Mouse (Mus musculus) heart, embryonic 10.5 days (tissue): ENCODE results near the gene Tmprss7. TPM values are rescaled to one million over a fixed set of nuclear protein-coding genes. Genes with fewer than 3 reads are reported as not detected.

Experiments used
- DNase-seq: peaks from one replicate; pipeline ENCODE4 v3.0.0-alpha.2; 2017; ENCODE audit warnings: low spot score
- H3K27ac ChIP-seq: fragments of 300-500 bp; sonication (generic); 2 replicates; pipeline ENCODE4 v1.5.1; 2016; ENCODE audit warnings: mild to moderate bottlenecking
- H3K27me3 ChIP-seq: fragments of 300-500 bp; sonication (generic); 2 replicates; pipeline ENCODE4 v1.6.1; 2016; ENCODE audit warnings: mild to moderate bottlenecking; ENCODE audit not compliant: poor library complexity, insufficient read depth, severe bottlenecking
- H3K36me3 ChIP-seq: fragments of 300-500 bp; sonication (generic); 2 replicates; pipeline ENCODE4 v1.6.1; 2016; ENCODE audit warnings: mild to moderate bottlenecking, moderate library complexity
- H3K4me1 ChIP-seq: fragments of 300-500 bp; sonication (generic); 2 replicates; pipeline ENCODE4 v1.6.1; 2016; ENCODE audit warnings: mild to moderate bottlenecking
- H3K4me3 ChIP-seq: fragments of 300-500 bp; sonication (generic); 2 replicates; pipeline ENCODE4 v1.5.1; 2016; ENCODE audit warnings: mild to moderate bottlenecking, moderate library complexity
- H3K9me3 ChIP-seq: fragments of 300-500 bp; sonication (generic); 2 replicates; pipeline ENCODE4 v1.6.1; 2016; ENCODE audit warnings: mild to moderate bottlenecking, moderate library complexity
- WGBS: fragments of 180-500 bp; shearing (Covaris S2); methylation state at CpG from one replicate; pipeline ENCODE4 v1.1.7; 2016; 5-methylcytosine and 5-hydroxymethylcytosine counted together
- polyA plus RNA-seq: library from polyadenylated mRNA; unstranded; fragments of >200 nt; fragmentation: Nextera tagmentation; extraction: Ambion mirVana; gene quantifications from 2 replicates; pipeline ENCODE4 v1.2.1, GENCODE M21; 2016

The Tmprss7 gene
- 0.12 TPM in 1 of 2 replicates, not detected in the other for polyA plus RNA-seq

DNA sequence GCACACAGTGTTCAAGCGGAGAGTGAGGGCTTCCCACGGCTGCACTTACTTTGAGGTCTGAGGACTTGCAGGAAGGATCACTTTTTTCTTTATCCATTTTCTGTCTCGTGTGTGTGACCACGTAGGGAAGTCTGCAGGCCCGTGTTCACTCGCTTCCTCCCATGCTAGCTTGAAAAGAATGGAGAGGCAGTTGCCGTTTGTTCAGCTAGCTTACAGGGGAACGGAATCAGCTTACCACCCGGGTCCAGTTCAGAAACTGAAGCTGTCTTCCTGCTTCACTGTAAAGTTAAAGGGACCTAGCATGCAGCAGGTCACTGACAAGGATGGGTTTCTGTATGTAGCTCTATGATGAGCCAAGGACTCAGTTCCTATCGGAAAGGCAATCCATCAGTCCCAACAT lies at the start of gene Tmprss7:
TSS of gene Tmprss7 (minus strand) at position 101 of the 400 bp plus-strand sequence.
- 73% methylated on average over 10 of the region's 10 CpGs for WGBS
- H3K9me3 ChIP-seq, result no peaks in the 10 kb centered on the region
- H3K27ac ChIP-seq, result no peak within 1 kb of the TSS
- no peaks in the 10 kb centered on the region for H3K27me3 ChIP-seq
- H3K4me3 ChIP-seq, result no peak within 1 kb of the TSS
- H3K36me3 ChIP-seq, result no peaks in the 10 kb centered on the region
- H3K4me1 ChIP-seq, result no peaks in the 10 kb centered on the region
- no peak for DNase-seq

DNA sequence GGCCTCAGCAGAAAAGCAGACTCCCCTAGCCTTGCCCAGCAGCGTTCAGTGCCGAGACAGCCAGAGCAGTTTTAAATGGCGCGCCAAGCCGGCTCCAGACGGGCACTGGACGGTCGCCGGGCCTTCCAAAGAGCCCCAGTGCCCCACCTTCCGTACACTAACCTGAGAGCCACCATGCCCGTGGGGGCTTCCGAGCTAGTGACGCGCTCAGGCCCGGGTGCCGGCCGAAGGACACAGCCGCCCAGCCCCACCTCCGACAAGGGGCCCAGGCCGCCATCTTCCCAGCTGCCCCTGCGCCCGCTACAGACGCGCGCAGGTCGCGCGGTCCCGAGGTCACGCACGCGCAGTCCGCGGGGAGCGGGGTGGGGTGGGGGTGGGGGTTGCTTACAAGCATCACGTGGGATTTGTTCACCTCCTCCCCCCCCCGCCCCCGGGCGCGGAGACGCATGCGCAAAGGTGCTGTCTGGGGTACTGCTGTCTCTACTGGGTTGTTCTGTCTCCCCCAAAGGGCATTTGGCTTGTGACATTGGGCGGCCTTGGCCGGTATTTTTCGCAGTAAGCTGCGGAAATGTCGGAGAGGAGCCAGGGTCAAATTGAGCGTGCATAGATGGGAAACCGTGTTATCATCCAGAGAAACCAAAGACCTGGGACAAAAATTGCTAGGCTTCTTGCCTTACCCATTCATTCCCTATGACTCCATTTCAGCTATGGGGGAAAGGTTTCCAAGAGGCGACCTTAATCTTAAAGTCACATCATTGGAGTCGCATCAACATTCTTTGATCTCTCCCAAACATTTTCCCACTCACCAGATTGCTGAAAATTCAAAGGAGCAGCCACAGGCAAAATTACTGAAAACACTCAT lies 49.4 kb upstream of the Tmprss7 start, which contains the start of gene Abhd10:
TSS of gene Abhd10 (minus strand) at position 341 of the 862 bp plus-strand sequence.
- DNase-seq, result peak; percentile 98
- peak within 1 kb of the TSS; percentile 83 for H3K4me3 ChIP-seq
- under 1% methylated on average over 51 of the region's 51 CpGs for WGBS
- peaks cover 10% of the 10 kb centered on the region for H3K36me3 ChIP-seq
- H3K4me1 ChIP-seq, result peaks cover 17% of the 10 kb centered on the region
- H3K27ac ChIP-seq, result peak within 1 kb of the TSS; percentile 98
- H3K27me3 ChIP-seq, result no peaks in the 10 kb centered on the region
- H3K9me3 ChIP-seq, result no peaks in the 10 kb centered on the region

DNA sequence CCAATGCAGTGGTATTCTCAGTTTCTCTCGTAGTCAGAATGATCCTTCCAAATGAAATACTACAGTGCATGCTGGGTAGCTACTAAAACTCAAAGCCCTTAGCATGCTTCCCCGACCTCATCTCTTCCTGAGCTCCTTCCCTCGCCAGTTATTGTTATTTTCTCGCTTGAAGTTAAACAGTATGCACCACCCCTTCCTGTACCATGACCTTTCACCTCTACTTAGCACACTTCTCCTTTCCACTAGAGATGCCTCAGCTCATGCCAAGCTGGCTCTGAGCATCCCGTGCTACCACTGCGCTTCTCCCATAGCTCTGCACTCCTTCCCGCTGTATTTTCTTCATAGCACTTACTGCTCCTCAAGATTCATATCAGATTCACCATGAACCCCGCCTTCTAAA lies 44.4 kb upstream of the Tmprss7 start:
- peaks cover 11% of the 10 kb centered on the region for H3K4me1 ChIP-seq
- WGBS, result 82% methylated on average over 8 of the region's 8 CpGs
- H3K27ac ChIP-seq, result no peak overlapping the region
- no peaks in the 10 kb centered on the region for H3K9me3 ChIP-seq
- DNase-seq, result no peak
- H3K36me3 ChIP-seq, result peaks cover 44% of the 10 kb centered on the region
- H3K4me3 ChIP-seq, result no peak overlapping the region
- no peaks in the 10 kb centered on the region for H3K27me3 ChIP-seq

- 90% methylated on average over 3 of the region's 3 CpGs for WGBS
- no peak overlapping the region for H3K27ac ChIP-seq
- peaks cover 51% of the 10 kb centered on the region for H3K36me3 ChIP-seq
Measured at GRCm38 (mm10) chr16:45736724-45737123, 43.3 kb upstream of the Tmprss7 start.

GRCm38 (mm10) chr16:45729163-45729562 lies 35.7 kb upstream of the Tmprss7 start:
- H3K27ac ChIP-seq, result no peak overlapping the region
- no peak overlapping the region for H3K4me3 ChIP-seq
- peaks cover 43% of the 10 kb centered on the region for H3K36me3 ChIP-seq
- peaks cover 8% of the 10 kb centered on the region for H3K4me1 ChIP-seq
- H3K27me3 ChIP-seq, result no peaks in the 10 kb centered on the region
- 91% methylated on average over 5 of the region's 5 CpGs for WGBS
- H3K9me3 ChIP-seq, result no peaks in the 10 kb centered on the region
- DNase-seq, result no peak

More at GRCm38 (mm10) chr16:45736724-45737123, 43.3 kb upstream of the Tmprss7 start:
- Histone ChIP-seq H3K4me1 (peaks cover 11% of the 10 kb centered on the region), H3K9me3 (no peaks in the 10 kb centered on the region), H3K4me3 (no peak overlapping the region), H3K27me3 (no peaks in the 10 kb centered on the region)
- no peak for DNase-seq

GRCm38 (mm10) chr16:45724742-45725102 lies 31.3 kb upstream of the Tmprss7 start:
- no peaks in the 10 kb centered on the region for H3K27me3 ChIP-seq
- DNase-seq, result no peak
- peak overlapping the region; percentile 84 for H3K27ac ChIP-seq
- peaks cover 13% of the 10 kb centered on the region for H3K36me3 ChIP-seq
- WGBS, result 3% methylated on average over 10 of the region's 10 CpGs
- H3K4me3 ChIP-seq, result peak overlapping the region; percentile 66
- no peaks in the 10 kb centered on the region for H3K9me3 ChIP-seq
- peaks cover 21% of the 10 kb centered on the region for H3K4me1 ChIP-seq

DNA sequence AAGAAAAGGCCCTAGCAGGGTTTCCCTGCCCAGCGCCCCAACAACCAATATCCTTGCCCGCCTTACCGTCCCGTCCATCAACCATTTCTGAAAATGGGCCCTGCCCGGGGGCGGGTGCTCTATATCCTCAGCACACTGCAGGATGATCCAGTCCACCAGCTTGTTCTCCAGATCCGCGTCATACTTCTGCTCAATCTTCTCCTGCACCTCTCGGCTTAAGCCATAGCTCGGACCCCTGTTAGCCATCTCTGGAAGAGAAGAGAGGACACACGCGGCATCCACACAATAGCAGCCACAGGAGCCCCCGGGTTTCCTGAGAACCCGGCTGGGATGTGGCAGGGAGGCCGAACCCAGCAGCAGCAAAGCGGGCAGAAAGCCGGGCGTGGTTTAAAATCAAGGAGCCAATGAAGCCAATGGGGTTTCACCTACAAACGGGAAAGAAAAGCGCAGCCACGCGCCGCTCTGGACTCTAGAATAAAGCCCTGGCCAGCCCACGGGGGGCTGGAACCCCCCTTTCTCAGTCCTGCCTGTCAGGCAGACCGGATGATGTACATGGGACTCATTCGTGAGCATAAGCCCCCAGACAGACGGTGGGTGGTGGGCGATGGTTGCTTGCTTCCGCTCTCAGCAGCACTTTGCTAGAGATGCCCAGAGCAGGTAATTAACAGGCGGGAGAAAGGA lies 30.7 kb upstream of the Tmprss7 start, which contains the start of gene Tagln3:
TSS of gene Tagln3 (minus strand) at position 548 of the 681 bp plus-strand sequence.
- Histone ChIP-seq H3K27ac (peak within 1 kb of the TSS; percentile 84), H3K4me3 (peak within 1 kb of the TSS; percentile 66), H3K36me3 (peaks cover 8% of the 10 kb centered on the region)

DNA sequence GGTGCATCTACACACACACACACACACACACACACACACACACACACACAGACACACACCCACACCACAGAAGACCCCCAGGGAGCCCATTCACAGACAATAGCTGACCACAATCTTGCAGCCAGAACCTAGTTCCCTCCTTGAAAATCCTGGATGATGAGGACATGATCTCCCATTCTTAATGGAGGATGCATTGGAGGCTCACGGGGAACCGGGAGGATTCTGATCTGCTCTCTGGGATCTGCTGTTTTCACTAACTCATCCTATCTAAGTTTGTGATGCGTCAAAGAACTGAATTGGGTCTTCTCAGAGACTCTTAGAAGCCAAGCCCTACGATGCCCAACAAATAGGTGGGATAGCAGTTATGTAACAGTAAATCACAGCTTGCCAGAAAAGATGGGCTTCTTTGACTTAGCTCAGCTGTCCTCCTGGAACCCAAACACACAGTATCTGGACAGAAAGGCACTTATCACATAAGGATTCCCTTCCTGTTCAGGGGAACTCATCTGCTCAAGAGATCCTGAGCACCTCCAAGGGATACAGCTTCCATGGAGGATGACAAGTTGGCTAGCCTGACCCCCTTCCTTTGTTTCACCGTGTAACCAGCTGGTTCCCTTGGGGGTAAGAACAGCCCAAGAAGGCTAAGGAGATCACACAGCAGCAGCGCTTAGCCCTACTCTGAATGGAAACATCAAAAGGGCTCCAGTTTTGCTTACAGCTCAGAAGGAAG lies 29.9 kb upstream of the Tmprss7 start:
- WGBS, result 63% methylated on average over 6 of the region's 6 CpGs
- peaks cover 21% of the 10 kb centered on the region for H3K4me1 ChIP-seq
- H3K27me3 ChIP-seq, result no peaks in the 10 kb centered on the region
- no peaks in the 10 kb centered on the region for H3K9me3 ChIP-seq
- peak overlapping the region; percentile 66 for H3K4me3 ChIP-seq
- no peak for DNase-seq
- peaks cover 8% of the 10 kb centered on the region for H3K36me3 ChIP-seq
- peak overlapping the region; percentile 84 for H3K27ac ChIP-seq

More for the DNA sequence above, 30.7 kb upstream of the Tmprss7 start, which contains the start of gene Tagln3:
- WGBS, result under 1% methylated on average over 30 of the region's 30 CpGs
- H3K4me1 ChIP-seq, result peaks cover 21% of the 10 kb centered on the region
- H3K9me3 ChIP-seq, result no peaks in the 10 kb centered on the region
- H3K27me3 ChIP-seq, result no peaks in the 10 kb centered on the region
- peak; percentile 80 for DNase-seq

DNA sequence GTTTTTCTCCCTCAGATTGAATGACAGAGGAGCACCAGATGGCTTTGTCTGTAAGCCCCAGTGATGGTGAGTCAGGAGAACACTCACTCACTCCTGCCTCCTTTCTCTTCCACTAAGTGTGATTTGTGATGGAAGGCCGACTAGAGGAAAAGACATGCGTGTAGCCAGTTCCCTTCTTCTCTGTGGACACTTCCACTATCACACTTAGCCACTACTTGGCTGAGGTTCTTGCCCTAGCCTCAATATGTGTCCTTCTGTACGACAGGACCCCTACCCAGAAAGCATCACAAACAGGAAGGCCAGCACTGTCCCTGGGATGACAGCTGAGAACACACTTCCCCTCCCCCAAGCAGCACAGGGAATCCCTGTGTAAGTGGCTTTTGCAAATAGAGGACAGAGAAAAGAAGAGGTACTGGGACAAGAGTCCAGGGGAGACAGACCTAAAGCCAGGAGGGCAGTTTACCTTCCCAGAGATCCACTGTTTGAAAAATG lies 29.0 kb upstream of the Tmprss7 start:
- no peak for DNase-seq
- 68% methylated on average over 3 of the region's 3 CpGs for WGBS
- Histone ChIP-seq H3K4me1 (peaks cover 21% of the 10 kb centered on the region), H3K27me3 (no peaks in the 10 kb centered on the region), H3K27ac (no peak overlapping the region), H3K9me3 (no peaks in the 10 kb centered on the region), H3K4me3 (no peak overlapping the region), H3K36me3 (peaks cover 9% of the 10 kb centered on the region)

GRCm38 (mm10) chr16:45720022-45720630 lies 26.7 kb upstream of the Tmprss7 start:
- peaks cover 21% of the 10 kb centered on the region for H3K4me1 ChIP-seq
- peaks cover 18% of the 10 kb centered on the region for H3K36me3 ChIP-seq
- no peak for DNase-seq
- no peak overlapping the region for H3K27ac ChIP-seq
- no peak overlapping the region for H3K4me3 ChIP-seq
- WGBS, result 80% methylated on average over 10 of the region's 10 CpGs
- no peaks in the 10 kb centered on the region for H3K9me3 ChIP-seq
- no peaks in the 10 kb centered on the region for H3K27me3 ChIP-seq

DNA sequence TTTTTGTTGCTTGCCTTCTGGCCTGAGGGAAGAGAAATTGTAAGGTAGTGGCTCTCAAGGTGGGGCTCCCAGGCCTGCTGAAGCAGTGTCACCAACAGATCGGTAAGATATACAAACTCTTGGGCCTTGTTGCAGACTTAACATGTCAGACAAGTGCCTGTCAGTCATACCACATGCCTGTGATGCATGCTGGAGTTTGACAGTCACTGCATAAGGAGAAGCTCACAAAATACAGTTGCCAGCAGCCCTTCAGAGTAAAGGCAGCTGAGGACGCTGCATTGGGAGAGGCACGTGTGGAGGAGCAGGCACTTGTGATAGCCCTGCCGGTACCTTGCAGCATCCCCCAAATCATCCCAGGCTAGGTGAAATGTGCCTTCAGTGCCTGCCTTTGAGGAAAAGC lies 24.8 kb upstream of the Tmprss7 start:
- Histone ChIP-seq H3K4me3 (no peak overlapping the region), H3K27ac (no peak overlapping the region), H3K9me3 (no peaks in the 10 kb centered on the region), H3K36me3 (peaks cover 18% of the 10 kb centered on the region), H3K27me3 (no peaks in the 10 kb centered on the region), H3K4me1 (0 out of 2 replicates have a peak, but pooled peaks cover 7% of the 10 kb centered on the region)
- no peak for DNase-seq
- 87% methylated on average over 4 of the region's 4 CpGs for WGBS

GRCm38 (mm10) chr16:45714489-45715150 lies 21.2 kb upstream of the Tmprss7 start:
- WGBS, result 74% methylated on average over 5 of the region's 5 CpGs
- Histone ChIP-seq H3K27me3 (no peaks in the 10 kb centered on the region), H3K9me3 (no peaks in the 10 kb centered on the region), H3K4me3 (no peak overlapping the region), H3K27ac (no peak overlapping the region), H3K4me1 (no peaks in the 10 kb centered on the region), H3K36me3 (peaks cover 18% of the 10 kb centered on the region)
- DNase-seq, result no peak
